Mouse (Mus musculus) heart, postnatal 0 days (tissue): ENCODE results near the gene Poln. TPM values are rescaled to one million over a fixed set of nuclear protein-coding genes. Genes with fewer than 3 reads are reported as not detected.

Experiments used
- ATAC-seq: fragments of 200-750 bp; cut with Nextera tagmentation; 2 replicates; pipeline ENCODE4 v1.8.0; 2017; ENCODE audit warnings: low read depth, moderate number of reproducible peaks, moderate library complexity; ENCODE audit not compliant: insufficient read depth
- DNase-seq: peaks from one replicate; pipeline ENCODE4 v3.0.0-alpha.2; 2016; ENCODE audit warnings: low spot score
- H3K27ac ChIP-seq: fragments of 300-500 bp; sonication (generic); 2 replicates; pipeline ENCODE4 v1.5.1; 2014; ENCODE audit warnings: low read depth, mild to moderate bottlenecking
- H3K27me3 ChIP-seq: fragments of 300-500 bp; sonication (generic); 2 replicates; pipeline ENCODE4 v1.6.1; 2014; ENCODE audit warnings: low read length, mixed read lengths; ENCODE audit not compliant: control insufficient read depth, insufficient read depth
- H3K36me3 ChIP-seq: fragments of 300-500 bp; sonication (generic); replicated peaks from 2 replicates; pipeline ENCODE4 v1.6.1; 2014; ENCODE audit warnings: low read length, mixed read lengths; ENCODE audit not compliant: control insufficient read depth, insufficient read depth
- H3K4me1 ChIP-seq: fragments of 300-500 bp; sonication (generic); 2 replicates; pipeline ENCODE4 v1.6.1; 2014; ENCODE audit warnings: antibody characterized with exemption; ENCODE audit not compliant: control insufficient read depth, insufficient read depth
- H3K4me2 ChIP-seq: fragments of 300-500 bp; sonication (generic); 2 replicates; pipeline ENCODE4 v1.6.1; 2014; ENCODE audit warnings: low read depth, mild to moderate bottlenecking, low read length, moderate library complexity
- H3K4me3 ChIP-seq: fragments of 300-500 bp; sonication (generic); 2 replicates; pipeline ENCODE4 v1.5.1; 2014; ENCODE audit warnings: low read depth, low read length
- H3K9ac ChIP-seq: fragments of 300-500 bp; sonication (generic); replicated peaks from 2 replicates; pipeline ENCODE4 v1.6.1; 2014; ENCODE audit warnings: low read depth, low read length, mixed read lengths
- H3K9me3 ChIP-seq: fragments of 300-500 bp; sonication (generic); replicated peaks from 2 replicates; pipeline ENCODE4 v1.6.1; 2016; ENCODE audit warnings: low read length; ENCODE audit not compliant: control insufficient read depth
- CTCF ChIP-seq: IDR thresholded peaks from 2 replicates; pipeline ENCODE4 v1.5.1; 2016; ENCODE audit warnings: antibody characterized with exemption, control low read depth, low read depth
- EP300 ChIP-seq: IDR thresholded peaks from 2 replicates; pipeline ENCODE4 v1.6.1; 2016; ENCODE audit warnings: antibody characterized with exemption, low read depth
- WGBS: fragments of 180-500 bp; shearing (Covaris S2); extraction: QIAGEN DNeasy Blood & Tissue Kit; methylation state at CpG from one replicate; pipeline ENCODE4 v1.1.7; 2014; 5-methylcytosine and 5-hydroxymethylcytosine counted together
- polyA plus RNA-seq: library from polyadenylated mRNA; unstranded; fragments of >200 nt; fragmentation: Nextera tagmentation; extraction: Ambion mirVana; gene quantifications from 2 replicates; pipeline ENCODE4 v1.2.1, GENCODE M21; 2015
- total RNA-seq: library from RNA; depleted of rRNA; stranded (reverse); fragments of >200 nt; gene quantifications from 2 replicates; pipeline ENCODE4 v1.2.3, GENCODE M21; 2014; ENCODE audit warnings: low replicate concordance

Poln gene
- total and polyA plus RNA-seq, 2 experiments from 2014 or later = 1.3 TPM; not detected in 1

DNA sequence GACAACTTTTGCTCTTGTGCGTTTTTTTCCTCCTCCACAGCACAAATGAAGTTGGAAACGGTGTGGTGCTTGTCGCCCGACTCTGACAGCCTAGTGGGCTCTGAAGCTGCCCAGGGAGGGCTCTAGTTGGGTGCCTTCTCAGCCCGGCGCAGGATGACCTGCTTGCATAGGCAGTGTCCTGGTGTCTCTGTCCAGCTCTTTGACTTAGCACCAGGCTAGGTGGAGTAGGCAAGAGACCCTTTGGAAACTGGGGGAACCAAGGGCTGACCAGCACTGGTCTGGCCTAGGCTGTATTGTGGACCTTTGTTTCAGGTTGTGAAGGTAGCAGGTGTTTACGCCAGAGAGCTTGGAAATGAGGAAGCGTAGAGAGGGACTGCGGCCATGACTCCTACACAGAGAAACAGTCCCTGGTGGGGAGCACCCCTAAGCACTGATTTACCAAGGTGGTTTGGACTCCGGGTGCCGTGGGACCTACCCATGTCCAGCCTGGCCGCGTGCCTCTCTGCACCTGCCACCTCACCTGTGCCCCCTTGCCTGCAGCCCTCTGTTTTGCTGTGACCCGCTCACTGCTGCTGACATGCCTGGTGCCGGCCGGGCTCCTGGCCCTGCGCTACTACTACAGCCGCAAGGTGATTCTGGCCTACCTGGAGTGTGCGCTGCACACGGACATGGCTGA is 171.3 kb downstream of the Poln start:
- H3K36me3 ChIP-seq = no peaks in the 10 kb centered on the region
- DNase-seq = no peak
- peak overlapping the region; percentile 89; the same call in 1 of the 2 replicates for H3K4me2 ChIP-seq
- H3K27ac ChIP-seq = no peak overlapping the region
- no peak overlapping the region for H3K9ac ChIP-seq
- no peak for ATAC-seq
- peak overlapping the region; percentile 53 for H3K4me3 ChIP-seq
- peaks cover 9% of the 10 kb centered on the region for H3K4me1 ChIP-seq
- peaks cover 62% of the 10 kb centered on the region for H3K27me3 ChIP-seq
- 74% methylated on average over 20 of the region's 20 CpGs for WGBS
- no peak for TF ChIP-seq CTCF
- no peak for TF ChIP-seq EP300
- no peaks in the 10 kb centered on the region for H3K9me3 ChIP-seq

DNA sequence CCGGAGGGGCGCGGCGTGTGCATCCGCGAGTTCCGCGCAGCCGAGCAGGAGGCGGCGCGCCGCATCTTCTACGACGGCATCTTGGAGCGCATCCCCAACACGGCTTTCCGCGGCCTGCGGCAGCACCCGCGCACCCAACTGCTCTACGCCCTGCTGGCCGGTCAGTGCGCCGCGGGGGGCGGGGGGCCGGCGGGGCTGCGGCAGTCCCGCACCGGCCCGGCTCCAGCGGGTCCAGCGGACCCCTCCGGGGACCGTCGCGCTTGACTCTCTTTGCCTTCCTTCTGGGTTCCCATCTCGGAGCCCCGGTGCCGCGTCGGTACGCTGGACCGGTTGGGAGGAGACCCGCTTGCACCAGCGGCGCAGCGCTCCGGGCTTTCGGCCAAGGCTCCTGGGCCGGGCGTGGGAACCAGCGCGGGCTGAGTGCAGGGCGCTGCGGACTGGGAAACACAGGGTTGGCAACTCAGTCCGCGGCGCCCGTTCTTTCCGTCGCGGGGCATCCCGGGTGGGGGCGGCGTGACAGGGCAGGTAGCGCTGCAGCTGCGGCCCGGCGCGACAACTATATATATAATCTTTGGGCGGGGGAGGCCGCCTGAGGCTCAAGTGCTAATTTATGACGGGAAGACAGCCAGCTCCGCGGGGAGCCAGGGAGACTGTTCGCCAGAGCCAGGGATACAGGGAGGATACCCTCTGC is 172.1 kb downstream of the Poln start:
- Histone ChIP-seq H3K36me3 (no peaks in the 10 kb centered on the region), H3K9ac (peak overlapping the region; percentile 32; the same call in 1 of the 2 replicates), H3K4me2 (peak overlapping the region; percentile 89), H3K27me3 (peaks cover 62% of the 10 kb centered on the region), H3K4me3 (peak overlapping the region; percentile 53), H3K9me3 (no peaks in the 10 kb centered on the region), H3K27ac (no peak overlapping the region), H3K4me1 (peaks cover 9% of the 10 kb centered on the region)
- ATAC-seq = peak; percentile 32; the same call in 1 of the 2 replicates
- DNase-seq = no peak
- no peak for TF ChIP-seq CTCF
- no peak for TF ChIP-seq EP300
- 1% methylated on average over 67 of the region's 80 CpGs for WGBS

DNA sequence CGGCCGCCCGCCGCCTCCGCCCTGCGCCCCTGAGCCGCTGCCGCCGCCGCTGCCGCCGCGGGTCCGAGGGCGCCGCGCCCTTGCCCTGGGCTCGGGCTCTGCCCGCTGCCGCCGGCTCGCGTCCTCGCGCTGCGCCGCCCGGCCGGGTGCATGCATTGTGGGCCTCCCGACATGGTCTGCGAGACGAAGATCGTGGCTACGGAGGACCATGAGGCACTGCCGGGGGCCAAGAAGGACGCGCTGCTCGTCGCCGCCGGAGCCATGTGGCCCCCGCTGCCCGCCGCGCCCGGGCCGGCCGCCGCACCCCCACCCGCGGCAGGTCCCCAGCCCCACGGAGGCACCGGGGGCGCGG is 172.6 kb downstream of the Poln start:
- Histone ChIP-seq H3K4me2 (peak overlapping the region; percentile 89), H3K9ac (peak overlapping the region; percentile 32), H3K36me3 (no peaks in the 10 kb centered on the region), H3K4me3 (peak overlapping the region; percentile 53), H3K9me3 (no peaks in the 10 kb centered on the region), H3K27ac (no peak overlapping the region), H3K4me1 (peaks cover 9% of the 10 kb centered on the region), H3K27me3 (peaks cover 62% of the 10 kb centered on the region)
- no peak for DNase-seq
- peak; percentile 8; the same call in 1 of the 2 replicates for ATAC-seq
- 0% methylated on average over 47 of the region's 55 CpGs for WGBS
- TF ChIP-seq CTCF (no peak), EP300 (no peak)

DNA sequence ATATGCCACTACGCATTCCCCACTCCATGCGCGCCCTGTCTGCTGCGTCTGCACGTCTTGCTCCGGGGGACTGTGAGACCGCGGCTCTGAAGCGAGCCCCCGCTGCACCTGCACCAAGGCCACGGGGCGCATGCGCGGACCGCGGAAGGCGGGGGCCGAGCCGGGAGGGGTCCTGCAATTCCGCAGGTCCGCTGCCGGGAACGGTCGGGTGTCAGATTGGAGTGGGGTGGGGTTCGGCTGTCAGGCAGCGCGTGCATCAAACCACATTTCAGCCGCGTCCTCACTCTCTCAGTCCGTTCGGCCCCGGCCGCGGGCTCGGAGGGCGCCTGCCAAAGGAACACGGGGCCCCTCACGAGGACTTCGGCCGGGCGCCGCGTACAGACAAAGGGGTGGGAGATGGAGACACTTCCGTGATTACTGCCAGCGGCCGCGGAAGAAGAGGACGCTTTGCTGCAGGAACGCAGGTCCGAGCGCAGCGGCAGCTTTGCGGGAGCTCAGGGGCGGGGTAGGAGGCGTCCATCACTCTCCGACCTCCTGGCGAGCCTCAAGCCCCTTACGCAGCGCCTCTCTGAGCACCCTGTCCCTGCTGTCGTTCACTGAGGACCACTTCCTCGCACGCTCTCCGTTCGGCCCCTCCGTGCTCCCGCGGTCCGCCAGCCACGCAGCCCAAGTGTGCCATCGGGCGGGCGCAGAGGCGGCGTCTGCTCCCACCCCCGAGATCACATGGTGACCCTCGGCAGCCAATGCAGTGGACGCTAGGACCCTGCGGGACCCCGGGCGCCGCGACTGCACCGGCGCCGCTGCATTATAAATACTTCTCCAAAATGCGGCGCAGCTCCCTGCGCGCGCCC is 173.2 kb downstream of the Poln start, which contains the start of gene Nat8l:
TSS of gene Nat8l (plus strand) at position 142 of the 851 bp plus-strand sequence.
- DNase-seq (peak; percentile 23), ATAC-seq (peak; percentile 71)
- H3K27me3 ChIP-seq = peaks cover 62% of the 10 kb centered on the region
- H3K4me1 ChIP-seq = peaks cover 9% of the 10 kb centered on the region
- TF ChIP-seq CTCF (no peak), EP300 (no peak)
- no peaks in the 10 kb centered on the region for H3K9me3 ChIP-seq
- peak within 1 kb of the TSS; percentile 89 for H3K4me2 ChIP-seq
- H3K36me3 ChIP-seq = no peaks in the 10 kb centered on the region
- under 1% methylated on average over 80 of the region's 90 CpGs for WGBS
- peak within 1 kb of the TSS; percentile 53 for H3K4me3 ChIP-seq
- peak within 1 kb of the TSS; percentile 32 for H3K9ac ChIP-seq
- no peak within 1 kb of the TSS for H3K27ac ChIP-seq
